Mouse (Mus musculus) myocyte (in vitro differentiated cells): ENCODE data around the gene Mrpl38.

Experiments
- E2F4 ChIP-seq: IDR thresholded peaks from one replicate; pipeline ENCODE4 v1.6.1; 2011; ENCODE audit warnings: mild to moderate bottlenecking, control low read depth, moderate library complexity; ENCODE audit not compliant: insufficient read depth
- MYOG ChIP-seq, 3 experiments: IDR thresholded peaks; one replicate each; pipeline ENCODE4 v1.6.1; 2011; ENCODE audit warnings: control low read depth in 2 of 3, low read depth in 2 of 3, mild to moderate bottlenecking in 2 of 3; ENCODE audit not compliant: insufficient read length in 2 of 3, control insufficient read depth in 1 of 3, insufficient read depth in 1 of 3
- POLR2A ChIP-seq: IDR thresholded peaks from one replicate; pipeline ENCODE4 v1.6.1; 2011; ENCODE audit warnings: low read depth, mild to moderate bottlenecking, control low read depth, moderate library complexity; ENCODE audit not compliant: insufficient read length
- REST ChIP-seq: IDR thresholded peaks from one replicate; pipeline ENCODE4 v1.6.1; 2011; ENCODE audit warnings: mild to moderate bottlenecking, control low read depth, moderate library complexity; ENCODE audit not compliant: insufficient read depth, insufficient read length
- SRF ChIP-seq: IDR thresholded peaks from one replicate; pipeline ENCODE4 v1.6.1; 2011; ENCODE audit warnings: low read depth; ENCODE audit not compliant: control insufficient read depth, insufficient read length
- USF1 ChIP-seq: IDR thresholded peaks from one replicate; pipeline ENCODE4 v1.6.1; 2011; ENCODE audit warnings: low read depth, mild to moderate bottlenecking, control low read depth, moderate library complexity

DNA sequence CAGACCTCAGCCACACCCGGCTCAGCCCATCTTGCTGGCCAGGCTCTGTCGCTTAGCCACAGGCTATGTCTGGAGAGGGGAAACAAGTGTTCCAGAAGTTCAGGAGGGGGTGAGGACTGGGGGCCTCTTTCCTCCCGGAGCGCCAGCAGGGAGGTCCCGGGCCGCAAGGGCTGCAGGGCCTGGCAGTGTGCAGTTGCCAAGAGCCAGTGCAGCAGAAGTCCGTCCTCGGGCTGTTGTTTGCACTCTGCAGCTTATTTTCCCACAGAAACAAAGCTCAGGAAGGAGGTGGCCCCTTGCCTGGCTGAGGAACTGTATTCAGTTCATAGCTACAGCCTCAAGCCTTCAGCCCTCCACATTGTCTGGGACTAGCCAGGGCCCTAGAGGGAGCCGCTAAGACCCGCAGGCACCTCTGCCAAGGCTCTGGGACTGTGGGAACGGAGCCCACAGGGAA lies 36.7 kb downstream of the Mrpl38 start:
- TF ChIP-seq E2F4: no peak
- TF ChIP-seq MYOG (IDR thresholded peaks at IDR 0.05; ENCODE audit: control insufficient read depth in 1 of 3, insufficient read depth in 1 of 3, insufficient read length in 2 of 3, low read depth in 2 of 3): no peak
- no peak for TF ChIP-seq POLR2A
- TF ChIP-seq REST: no peak
- TF ChIP-seq USF1: no peak
- TF ChIP-seq SRF: no peak
